Mouse (Mus musculus): ENCODE results near the gene Cacna2d4.

Cacna2d4 gene

GRCm38 (mm10) chr6:119224451-119225195 lies 11.7 kb upstream of the Cacna2d4 start:
- no peak for DNase-seq (ENCODE audit: low read depth)

- no peak for DNase-seq (ENCODE audit: low read depth)
Measured at GRCm38 (mm10) chr6:119225226-119225625, 11.1 kb upstream of the Cacna2d4 start.

GRCm38 (mm10) chr6:119225731-119226130 lies 10.6 kb upstream of the Cacna2d4 start:
- no peak for DNase-seq (ENCODE audit: low read depth)

- no peak for DNase-seq (ENCODE audit: low read depth)
Measured at GRCm38 (mm10) chr6:119227001-119227400, 9.3 kb upstream of the Cacna2d4 start.

- no peak for DNase-seq (ENCODE audit: low read depth)
Measured at GRCm38 (mm10) chr6:119228861-119229603, 7.3 kb upstream of the Cacna2d4 start.

GRCm38 (mm10) chr6:119233066-119233465 lies 3.3 kb upstream of the Cacna2d4 start:
- no peak for DNase-seq (ENCODE audit: low read depth)

- no peak for DNase-seq (ENCODE audit: low read depth)
Measured at GRCm38 (mm10) chr6:119235441-119235840, 885 bp upstream of the Cacna2d4 start.

GRCm38 (mm10) chr6:119237427-119237989 lies 1.2 kb downstream of the Cacna2d4 start:
- no peak for DNase-seq (ENCODE audit: low read depth)

GRCm38 (mm10) chr6:119239341-119240005 lies 3.1 kb downstream of the Cacna2d4 start:
- no peak for DNase-seq (ENCODE audit: low read depth)

- no peak for DNase-seq (ENCODE audit: low read depth)
Measured at GRCm38 (mm10) chr6:119240256-119240655, 3.9 kb downstream of the Cacna2d4 start.

- DNase-seq (ENCODE audit: low read depth) = no peak
Measured at GRCm38 (mm10) chr6:119240871-119241705, 4.8 kb downstream of the Cacna2d4 start.

GRCm38 (mm10) chr6:119246082-119246481 lies 9.8 kb downstream of the Cacna2d4 start:
- no peak for DNase-seq (ENCODE audit: low read depth)

GRCm38 (mm10) chr6:119248578-119248977 lies 12.3 kb downstream of the Cacna2d4 start:
- DNase-seq (ENCODE audit: low read depth) = no peak

GRCm38 (mm10) chr6:119249726-119250125 lies 13.4 kb downstream of the Cacna2d4 start:
- DNase-seq (ENCODE audit: low read depth) = no peak

GRCm38 (mm10) chr6:119251704-119252103 lies 15.4 kb downstream of the Cacna2d4 start:
- no peak for DNase-seq (ENCODE audit: low read depth)

- DNase-seq (ENCODE audit: low read depth) = no peak
Measured at GRCm38 (mm10) chr6:119276713-119277112, 40.4 kb downstream of the Cacna2d4 start.

GRCm38 (mm10) chr6:119280761-119281160 lies 44.4 kb downstream of the Cacna2d4 start:
- DNase-seq (ENCODE audit: low read depth) = no peak

GRCm38 (mm10) chr6:119301310-119301709 lies 65.0 kb downstream of the Cacna2d4 start:
- DNase-seq (ENCODE audit: low read depth) = no peak

GRCm38 (mm10) chr6:119303331-119303730 lies 67.0 kb downstream of the Cacna2d4 start:
- no peak for DNase-seq (ENCODE audit: low read depth)

- no peak for DNase-seq (ENCODE audit: low read depth)
Measured at GRCm38 (mm10) chr6:119307867-119308413, 71.6 kb downstream of the Cacna2d4 start.

GRCm38 (mm10) chr6:119310176-119310575 lies 73.8 kb downstream of the Cacna2d4 start:
- DNase-seq (ENCODE audit: low read depth) = no peak
